Mouse (Mus musculus) mesoderm, embryonic 11.5 days (tissue): Measurements from ENCODE around the gene Fermt2.

ENCODE experiments used
- DNase-seq: peaks from one replicate; pipeline ENCODE4 v3.0.0-alpha.2; 2012; ENCODE audit warnings: low read depth, low spot score

The Fermt2 gene

GRCm38 (mm10) chr14:45438931-45439275, 91.0 kb downstream of the Fermt2 start:
- no peak for DNase-seq

- peak; percentile 53 for DNase-seq
These were observed 91.5 kb downstream of the Fermt2 start for GRCm38 (mm10) chr14:45438250-45438930.

- DNase-seq, result no peak
These were observed 95.7 kb downstream of the Fermt2 start for GRCm38 (mm10) chr14:45434220-45434619.

- no peak for DNase-seq
These were observed 97.9 kb downstream of the Fermt2 start for GRCm38 (mm10) chr14:45432003-45432402.

- no peak for DNase-seq
These were observed 99.7 kb downstream of the Fermt2 start for GRCm38 (mm10) chr14:45430066-45430842.

GRCm38 (mm10) chr14:45423220-45423619, 106.7 kb downstream of the Fermt2 start:
- DNase-seq, result peak; percentile 82

- DNase-seq, result no peak
These were observed 107.5 kb downstream of the Fermt2 start for GRCm38 (mm10) chr14:45422371-45422770.

GRCm38 (mm10) chr14:45419323-45419722, 110.6 kb downstream of the Fermt2 start:
- DNase-seq, result no peak

- DNase-seq, result no peak
These were observed 111.4 kb downstream of the Fermt2 start for GRCm38 (mm10) chr14:45418553-45418952.

GRCm38 (mm10) chr14:45416265-45416664, 113.7 kb downstream of the Fermt2 start:
- no peak for DNase-seq
